Mouse (Mus musculus) stomach, embryonic 16.5 days (tissue): ENCODE measurements around the gene Erg. TPM values are rescaled to one million over a fixed set of nuclear protein-coding genes. Genes with fewer than 3 reads are reported as not detected.
A peak's percentile ranks its signal among the peaks of the same experiment; 100 is the strongest.

Experiments used
- ATAC-seq: fragments of 200-750 bp; cut with Nextera tagmentation; 2 replicates; pipeline ENCODE4 v1.8.0; 2017; ENCODE audit warnings: moderate number of reproducible peaks, moderate TSS enrichment; ENCODE audit not compliant: insufficient read depth, low FRiP score
- H3K27ac ChIP-seq: fragments of 300-500 bp; sonication (generic); 2 replicates; pipeline ENCODE4 v1.5.1; 2014; ENCODE audit warnings: low read length
- H3K27me3 ChIP-seq: fragments of 300-500 bp; sonication (generic); 2 replicates; pipeline ENCODE4 v1.6.1; 2014; ENCODE audit warnings: low read length, control low read depth, mixed read lengths; ENCODE audit not compliant: control insufficient read depth, insufficient read depth
- H3K36me3 ChIP-seq: fragments of 300-500 bp; sonication (generic); 2 replicates; pipeline ENCODE4 v1.6.1; 2014; ENCODE audit warnings: low read length; ENCODE audit not compliant: control insufficient read depth, insufficient read depth
- H3K4me1 ChIP-seq: fragments of 300-500 bp; sonication (generic); 2 replicates; pipeline ENCODE4 v1.6.1; 2014; ENCODE audit warnings: low read length, control low read depth, mixed read lengths; ENCODE audit not compliant: control insufficient read depth, insufficient read depth
- H3K4me2 ChIP-seq: fragments of 300-500 bp; sonication (generic); 2 replicates; pipeline ENCODE4 v1.6.1; 2014; ENCODE audit warnings: low read depth, low read length, mixed read lengths
- H3K4me3 ChIP-seq: fragments of 300-500 bp; sonication (generic); replicated peaks from 2 replicates; pipeline ENCODE4 v1.5.1; 2014; ENCODE audit warnings: mild to moderate bottlenecking, low read length
- H3K9ac ChIP-seq: fragments of 300-500 bp; sonication (generic); 2 replicates; pipeline ENCODE4 v1.6.1; 2014; ENCODE audit warnings: low read length
- H3K9me3 ChIP-seq: fragments of 300-500 bp; sonication (generic); replicated peaks from 2 replicates; pipeline ENCODE4 v1.6.1; 2016; ENCODE audit warnings: low read length, control low read depth; ENCODE audit not compliant: control insufficient read depth
- WGBS: fragments of 180-500 bp; shearing (Covaris S2); extraction: QIAGEN DNeasy Blood & Tissue Kit; methylation state at CpG from one replicate; pipeline ENCODE4 v1.1.7; 2014; 5-methylcytosine and 5-hydroxymethylcytosine counted together
- polyA plus RNA-seq: library from polyadenylated mRNA; unstranded; fragments of >200 nt; fragmentation: Nextera tagmentation; extraction: Ambion mirVana; gene quantifications from 2 replicates; pipeline ENCODE4 v1.2.1, GENCODE M21; 2015

The Erg gene
- polyA plus RNA-seq, 1 experiment from 2014 or later, result 4.5 TPM

GRCm38 (mm10) chr16:95460336-95460735 is 126.1 kb downstream of the Erg start:
- Histone ChIP-seq H3K36me3 (no peaks in the 10 kb centered on the region), H3K4me1 (no peaks in the 10 kb centered on the region), H3K27me3 (no peaks in the 10 kb centered on the region), H3K9me3 (no peaks in the 10 kb centered on the region), H3K9ac (no peak overlapping the region), H3K4me2 (no peak overlapping the region), H3K4me3 (no peak overlapping the region), H3K27ac (no peak overlapping the region)
- WGBS, result 85% methylated on average over 2 of the region's 2 CpGs
- no peak for ATAC-seq

- peak; percentile 58; the same call in 1 of the 2 replicates for ATAC-seq
- H3K27ac ChIP-seq, result no peak overlapping the region
- 64% methylated on average over 5 of the region's 5 CpGs for WGBS
- H3K4me2 ChIP-seq, result no peak overlapping the region
- H3K36me3 ChIP-seq, result no peaks in the 10 kb centered on the region
- H3K27me3 ChIP-seq, result no peaks in the 10 kb centered on the region
- no peaks in the 10 kb centered on the region for H3K4me1 ChIP-seq
- H3K9me3 ChIP-seq, result no peaks in the 10 kb centered on the region
- H3K4me3 ChIP-seq, result no peak overlapping the region
- H3K9ac ChIP-seq, result no peak overlapping the region
Measured at GRCm38 (mm10) chr16:95459325-95459691, 127.1 kb downstream of the Erg start.

DNA sequence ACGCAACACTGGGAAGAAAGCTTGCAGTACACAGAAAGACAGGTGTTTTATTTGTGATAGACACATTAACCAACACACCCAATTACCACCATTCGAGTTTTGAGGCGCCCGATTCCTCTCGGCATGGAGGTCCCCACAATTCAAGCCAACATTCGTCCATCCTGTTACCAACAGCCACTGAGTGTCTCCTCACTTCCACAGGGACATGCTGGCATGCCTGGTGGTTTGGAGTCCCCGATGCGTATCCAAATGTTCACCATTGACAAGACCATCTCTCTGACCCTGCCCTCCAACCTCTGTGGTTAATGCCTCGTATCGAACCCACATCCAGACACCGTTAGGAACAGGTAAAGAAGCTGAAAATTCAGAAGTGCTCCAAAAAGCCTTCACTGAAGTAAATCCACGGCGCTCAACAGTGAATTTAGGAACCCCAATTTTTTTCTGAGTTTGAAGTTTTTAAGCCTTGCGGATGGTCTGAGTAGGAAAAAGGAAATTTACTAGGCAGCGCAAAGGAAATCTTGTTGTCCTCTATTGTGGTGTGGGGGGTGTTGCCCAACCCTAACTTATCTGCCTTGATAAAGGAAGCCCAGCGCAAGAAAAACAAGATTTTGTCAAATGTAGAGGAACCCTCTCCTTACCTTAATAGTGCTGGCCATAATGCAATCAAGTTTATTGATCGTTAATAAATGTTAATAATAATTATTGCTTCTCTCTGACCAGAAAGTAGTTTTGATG is 127.6 kb downstream of the Erg start:
- H3K4me3 ChIP-seq, result peak overlapping the region; percentile 28
- no peak overlapping the region for H3K4me2 ChIP-seq
- peak overlapping the region; percentile 8; the same call in 1 of the 2 replicates for H3K27ac ChIP-seq
- H3K4me1 ChIP-seq, result no peaks in the 10 kb centered on the region
- no peaks in the 10 kb centered on the region for H3K9me3 ChIP-seq
- H3K9ac ChIP-seq, result 0 out of 2 replicates have a peak overlapping the region, but pooled peaks have one; percentile 25
- H3K27me3 ChIP-seq, result no peaks in the 10 kb centered on the region
- ATAC-seq, result no peak
- no peaks in the 10 kb centered on the region for H3K36me3 ChIP-seq
- WGBS, result 80% methylated on average over 17 of the region's 17 CpGs

DNA sequence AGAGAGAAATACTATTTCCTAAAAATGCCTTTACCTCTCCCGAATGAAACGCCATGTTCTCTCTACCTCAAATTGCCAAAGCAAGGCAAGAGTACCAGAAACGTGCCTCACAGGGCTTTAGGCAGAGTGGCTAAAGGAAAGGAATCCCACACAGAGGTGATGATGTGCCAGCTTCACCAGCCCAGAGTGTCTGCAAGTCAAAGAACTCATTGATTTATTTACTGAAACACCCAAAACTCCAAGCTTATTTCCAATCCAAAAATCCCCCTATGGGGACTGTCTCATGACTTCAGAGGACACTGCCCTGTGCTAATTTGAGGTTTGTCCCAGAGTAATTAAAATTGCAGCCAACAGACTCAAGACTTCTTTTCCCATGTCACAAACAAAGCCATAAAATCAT is 129.4 kb downstream of the Erg start:
- Histone ChIP-seq H3K9me3 (no peaks in the 10 kb centered on the region), H3K4me2 (no peak overlapping the region), H3K4me3 (peak overlapping the region; percentile 5), H3K4me1 (no peaks in the 10 kb centered on the region), H3K9ac (no peak overlapping the region; the same call in 1 of the 2 replicates), H3K27me3 (no peaks in the 10 kb centered on the region), H3K27ac (no peak overlapping the region), H3K36me3 (no peaks in the 10 kb centered on the region)
- no peak for ATAC-seq
- WGBS, result 71% methylated on average over 3 of the region's 3 CpGs

DNA sequence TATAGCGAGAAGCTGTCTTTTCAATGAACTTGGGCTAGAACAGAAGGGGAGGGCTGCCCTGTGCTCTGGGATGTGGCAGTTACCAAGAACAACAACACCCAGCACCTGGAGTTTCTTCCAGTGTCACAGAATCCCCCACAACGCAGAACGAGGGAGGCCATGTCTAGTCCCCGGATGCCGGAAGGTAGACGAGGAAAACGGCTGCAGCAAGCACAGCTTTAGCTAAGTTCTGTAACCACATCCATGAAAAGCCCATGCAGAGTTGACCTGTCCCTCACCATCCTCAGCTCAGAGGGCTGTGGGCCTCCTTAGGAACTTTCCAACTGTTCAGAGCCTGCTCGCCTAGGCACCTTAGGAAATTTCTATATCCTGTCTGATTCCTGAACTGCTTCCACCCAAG is 130.5 kb downstream of the Erg start:
- Histone ChIP-seq H3K36me3 (no peaks in the 10 kb centered on the region), H3K4me3 (peak overlapping the region; percentile 7; the same call in 1 of the 2 replicates), H3K9me3 (no peaks in the 10 kb centered on the region), H3K4me2 (0 out of 2 replicates have a peak overlapping the region, but pooled peaks have one; percentile 13), H3K27me3 (no peaks in the 10 kb centered on the region), H3K4me1 (no peaks in the 10 kb centered on the region), H3K9ac (no peak overlapping the region), H3K27ac (no peak overlapping the region)
- 83% methylated on average over 8 of the region's 8 CpGs for WGBS
- no peak for ATAC-seq

DNA sequence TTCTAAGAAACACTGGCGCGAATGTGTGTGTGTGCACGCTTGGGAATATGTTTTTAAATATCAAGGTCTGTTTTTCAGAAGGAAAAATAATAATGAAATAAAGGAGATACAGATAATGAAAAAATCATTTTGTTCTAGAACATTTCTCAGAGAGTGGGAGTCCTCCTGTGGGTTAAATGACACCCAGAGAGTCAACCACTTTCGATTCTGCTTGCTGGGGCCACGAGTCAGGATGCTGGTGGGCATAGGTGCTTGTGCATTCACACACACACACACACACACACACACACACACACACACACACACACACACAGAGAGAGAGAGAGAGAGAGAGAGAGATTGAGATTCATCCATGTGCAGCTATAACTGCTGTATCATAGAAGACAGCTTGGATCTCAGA is 130.9 kb downstream of the Erg start:
- Histone ChIP-seq H3K36me3 (no peaks in the 10 kb centered on the region), H3K9ac (no peak overlapping the region), H3K9me3 (no peaks in the 10 kb centered on the region), H3K4me3 (peak overlapping the region; percentile 7; the same call in 1 of the 2 replicates), H3K27ac (no peak overlapping the region), H3K4me2 (peak overlapping the region; percentile 5; the same call in 1 of the 2 replicates), H3K27me3 (no peaks in the 10 kb centered on the region), H3K4me1 (no peaks in the 10 kb centered on the region)
- no peak for ATAC-seq
- WGBS, result 84% methylated on average over 5 of the region's 5 CpGs

- Histone ChIP-seq H3K4me1 (no peaks in the 10 kb centered on the region), H3K27me3 (no peaks in the 10 kb centered on the region), H3K4me3 (no peak overlapping the region), H3K9me3 (no peaks in the 10 kb centered on the region), H3K4me2 (no peak overlapping the region), H3K9ac (no peak overlapping the region), H3K27ac (no peak overlapping the region), H3K36me3 (no peaks in the 10 kb centered on the region)
- WGBS, result 67% methylated on average over 8 of the region's 8 CpGs
- ATAC-seq, result no peak
Measured at GRCm38 (mm10) chr16:95452411-95452810, 134.0 kb downstream of the Erg start.

GRCm38 (mm10) chr16:95449361-95449725 is 137.1 kb downstream of the Erg start:
- Histone ChIP-seq H3K27me3 (no peaks in the 10 kb centered on the region), H3K4me3 (no peak overlapping the region), H3K4me2 (no peak overlapping the region), H3K4me1 (no peaks in the 10 kb centered on the region), H3K9ac (no peak overlapping the region), H3K27ac (peak overlapping the region; percentile 59; the same call in 1 of the 2 replicates), H3K36me3 (no peaks in the 10 kb centered on the region), H3K9me3 (no peaks in the 10 kb centered on the region)
- peak; percentile 29; the same call in 1 of the 2 replicates for ATAC-seq
- 39% methylated on average over 5 of the region's 5 CpGs for WGBS

GRCm38 (mm10) chr16:95448643-95449360 is 137.6 kb downstream of the Erg start:
- no peaks in the 10 kb centered on the region for H3K36me3 ChIP-seq
- no peak overlapping the region for H3K4me2 ChIP-seq
- H3K4me1 ChIP-seq, result no peaks in the 10 kb centered on the region
- no peak for ATAC-seq
- peak overlapping the region; percentile 35; the same call in 1 of the 2 replicates for H3K27ac ChIP-seq
- H3K9me3 ChIP-seq, result no peaks in the 10 kb centered on the region
- 67% methylated on average over 9 of the region's 9 CpGs for WGBS
- no peak overlapping the region for H3K9ac ChIP-seq
- H3K4me3 ChIP-seq, result no peak overlapping the region
- no peaks in the 10 kb centered on the region for H3K27me3 ChIP-seq
